Mouse (Mus musculus) cerebellum, adult 2 months (tissue): ENCODE data around the gene Gm10471. TPM values are rescaled to one million over a fixed set of nuclear protein-coding genes. Genes with fewer than 3 reads are reported as not detected.
"Not testable (repeated sequence)": the region's sequence is repeated elsewhere in the genome, so short reads cannot be mapped to it uniquely, and the experiment has no call there.

Source experiments
- DNase-seq, 2 experiments: peaks; one replicate each; pipeline ENCODE4 v3.0.0; 2021
- H3K27ac ChIP-seq: fragments of 200-500 bp; 2 replicates; pipeline ENCODE4 v1.5.1; 2012; ENCODE audit warnings: low read length, control low read depth, inconsistent platforms; ENCODE audit not compliant: insufficient read depth
- H3K27me3 ChIP-seq: fragments of 200-500 bp; 2 replicates; pipeline ENCODE4 v1.6.1; 2012; ENCODE audit warnings: inconsistent platforms, mild to moderate bottlenecking, low read length, moderate library complexity; ENCODE audit not compliant: control insufficient read depth, insufficient read depth
- H3K4me1 ChIP-seq: fragments of 200-500 bp; 2 replicates; pipeline ENCODE4 v1.6.1; 2011; ENCODE audit warnings: low read length; ENCODE audit not compliant: control insufficient read depth, insufficient read depth
- H3K4me3 ChIP-seq: fragments of 200-500 bp; replicated peaks from 2 replicates; pipeline ENCODE3; 2011; ENCODE audit warnings: mild to moderate bottlenecking, low read depth, low read length, control low read depth; ENCODE audit not compliant: insufficient read depth
- POLR2A ChIP-seq: fragments of 200-500 bp; IDR thresholded peaks from 2 replicates; pipeline ENCODE4 v1.6.1; 2011; ENCODE audit warnings: low read length, control low read depth, borderline replicate concordance; ENCODE audit not compliant: insufficient read depth
- WGBS: fragments of 180-500 bp; shearing (Covaris S2); methylation state at CpG from one replicate; pipeline ENCODE4 v1.1.7; 2018; 5-methylcytosine and 5-hydroxymethylcytosine counted together
- polyA plus RNA-seq: library from polyadenylated mRNA; depleted of rRNA; stranded (reverse); fragments of >200 nt; gene quantifications from 2 replicates; pipeline ENCODE4 v1.2.3, GENCODE M21; 2012; rRNA removed

Gm10471 gene
- not detected in 2 replicates for polyA plus RNA-seq

DNA sequence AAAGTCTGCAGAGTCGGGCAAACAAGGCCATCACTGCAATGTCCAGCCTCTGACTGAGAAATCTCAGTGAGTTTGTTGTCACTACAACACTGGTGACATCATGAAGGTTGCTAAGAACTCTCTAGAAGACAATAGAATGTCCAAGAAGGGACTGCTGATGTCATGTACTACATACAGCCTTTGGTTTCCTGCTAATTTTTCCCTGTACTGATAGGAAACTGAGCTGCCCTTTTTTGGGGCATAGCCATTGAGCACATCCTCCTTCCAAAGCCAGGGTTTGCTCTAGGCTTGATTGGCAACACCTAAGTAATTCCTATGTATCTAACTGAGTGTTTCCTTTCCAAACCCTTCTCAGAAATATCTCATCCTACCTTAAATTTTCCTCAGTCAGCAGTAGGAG, at the start of gene Gm10471:
Gene Gm10471 (minus strand): TSS at position 101 of the 400 bp plus-strand sequence.
- H3K27me3 ChIP-seq, H3K4me3 ChIP-seq, DNase-seq, H3K27ac ChIP-seq, H3K4me1 ChIP-seq: not testable (repeated sequence)
- 70% methylated on average over 1 of the region's 1 CpGs for WGBS

DNA sequence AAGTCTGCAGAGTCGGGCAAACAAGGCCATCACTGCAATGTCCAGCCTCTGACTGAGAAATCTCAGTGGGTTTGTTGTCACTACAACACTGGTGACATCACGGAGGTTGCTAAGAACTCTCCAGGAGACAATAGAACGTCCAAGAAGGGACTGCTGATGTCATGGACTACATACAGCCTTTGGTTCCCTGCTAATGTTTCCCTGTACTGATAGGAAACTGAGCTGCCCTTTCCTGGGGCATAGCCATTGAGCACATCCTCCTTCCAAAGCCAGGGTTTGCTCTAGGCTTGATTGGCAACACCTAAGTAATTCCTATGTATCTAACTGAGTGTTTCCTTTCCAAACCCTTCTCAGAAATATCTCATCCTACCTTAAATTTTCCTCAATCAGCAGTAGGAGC, 32.2 kb upstream of the Gm10471 start, which contains the start of gene Gm10220:
Gene Gm10220 (minus strand): TSS at position 101 of the 400 bp plus-strand sequence.
- H3K27me3 ChIP-seq, H3K27ac ChIP-seq, DNase-seq, H3K4me3 ChIP-seq, H3K4me1 ChIP-seq: not testable (repeated sequence)
- WGBS: no CpG with 5 or more reads among the region's 3 CpGs

GRCm38 (mm10) chr5:26105262-26105661, 16.2 kb upstream of the Gm10471 start, which contains the start of gene 5031410I06Rik:
5031410I06Rik (minus strand) TSS chr5:26105362.
- not testable (repeated sequence) for H3K27ac ChIP-seq, H3K4me3 ChIP-seq, H3K27me3 ChIP-seq, H3K4me1 ChIP-seq, DNase-seq
- no CpG with 5 or more reads among the region's 3 CpGs for WGBS

- H3K4me3 ChIP-seq, H3K27ac ChIP-seq, DNase-seq, H3K27me3 ChIP-seq, H3K4me1 ChIP-seq: not testable (repeated sequence)
Observed at GRCm38 (mm10) chr5:26079023-26079422, 10.1 kb downstream of the Gm10471 start.

DNA sequence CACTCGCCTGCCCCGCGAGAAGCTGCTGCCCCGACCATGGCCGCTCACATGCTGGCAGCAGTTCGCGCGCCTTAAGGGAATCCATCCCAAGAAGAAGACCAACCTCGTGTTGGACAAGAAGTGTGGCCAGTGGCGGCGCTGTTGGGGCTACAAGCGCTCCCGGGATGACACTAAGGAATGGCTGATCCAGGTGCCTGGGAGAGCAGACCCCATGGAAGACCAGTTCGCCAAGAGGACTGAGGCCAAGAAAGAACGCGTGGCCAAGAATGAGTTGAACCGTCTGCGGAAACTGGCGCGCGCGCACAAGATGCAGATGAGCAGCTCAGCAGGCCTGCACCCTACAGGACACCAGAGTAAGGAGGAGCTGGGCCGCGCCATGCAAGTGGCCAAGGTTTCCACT, 18.4 kb downstream of the Gm10471 start:
- 70% methylated on average over 24 of the region's 24 CpGs for WGBS
- Histone ChIP-seq H3K27ac (no peak overlapping the region), H3K4me1 (no peaks in the 10 kb centered on the region), H3K4me3 (no peak overlapping the region), H3K27me3 (no peaks in the 10 kb centered on the region)
- no peak for DNase-seq
- no peak for TF ChIP-seq POLR2A

GRCm38 (mm10) chr5:26058481-26058880, 30.6 kb downstream of the Gm10471 start, which contains the start of gene Gm7347:
Gm7347 (minus strand) TSS chr5:26058581.
- not testable (repeated sequence) for H3K27ac ChIP-seq, DNase-seq, H3K4me3 ChIP-seq, H3K4me1 ChIP-seq, H3K27me3 ChIP-seq
- WGBS: no CpG with 5 or more reads among the region's 2 CpGs

GRCm38 (mm10) chr5:26039458-26039857, 49.6 kb downstream of the Gm10471 start, which contains the start of gene Speer4a:
Speer4a (minus strand) TSS chr5:26039558.
- H3K27ac ChIP-seq, DNase-seq, H3K4me3 ChIP-seq, H3K4me1 ChIP-seq, H3K27me3 ChIP-seq: not testable (repeated sequence)
- 76% methylated on average over 2 of the region's 2 CpGs for WGBS

Other genes with a start within 250 kb of the Gm10471 start
- not detected in 2 replicates for gene Gm21663, start 146.9 kb downstream of the Gm10471 start, polyA plus RNA-seq
- gene Gm21671, start 134.9 kb downstream of the Gm10471 start, polyA plus RNA-seq: 0.10 TPM in 1 of 2 replicates, not detected in the other
- gene Gm21680, start 116.6 kb downstream of the Gm10471 start, polyA plus RNA-seq: not detected in 2 replicates
- gene Gm21698, start 100.6 kb downstream of the Gm10471 start, polyA plus RNA-seq: 0.03 and 0.25 TPM in 2 replicates
- 0.14 TPM in 1 of 2 replicates, not detected in the other for gene Gm1979, start 84.5 kb downstream of the Gm10471 start, polyA plus RNA-seq
- gene Gm5862, start 66.4 kb downstream of the Gm10471 start, polyA plus RNA-seq: not detected in 2 replicates
- 0.06 and 0.07 TPM in 2 replicates for gene Speer4a, start 49.7 kb downstream of the Gm10471 start, polyA plus RNA-seq
- 0.03 TPM in 1 of 2 replicates, not detected in the other for gene Gm7347, start 30.7 kb downstream of the Gm10471 start, polyA plus RNA-seq
- gene 5031410I06Rik, start 16.1 kb upstream of the Gm10471 start, polyA plus RNA-seq: not detected in 2 replicates
- gene Gm10220, start 32.1 kb upstream of the Gm10471 start, polyA plus RNA-seq: not detected in 2 replicates
- 1.0 and 1.5 TPM in 2 replicates for gene Gm7361, start 168.4 kb upstream of the Gm10471 start, polyA plus RNA-seq